Mouse (Mus musculus) stomach, embryonic 16.5 days (tissue): ENCODE data around the gene Entpd8. TPM values are rescaled to one million over a fixed set of nuclear protein-coding genes. Genes with fewer than 3 reads are reported as not detected.

Source experiments
- ATAC-seq: fragments of 200-750 bp; cut with Nextera tagmentation; 2 replicates; pipeline ENCODE4 v1.8.0; 2017; ENCODE audit warnings: moderate number of reproducible peaks, moderate TSS enrichment; ENCODE audit not compliant: insufficient read depth, low FRiP score
- H3K27ac ChIP-seq: fragments of 300-500 bp; sonication (generic); 2 replicates; pipeline ENCODE4 v1.5.1; 2014; ENCODE audit warnings: low read length
- H3K27me3 ChIP-seq: fragments of 300-500 bp; sonication (generic); 2 replicates; pipeline ENCODE4 v1.6.1; 2014; ENCODE audit warnings: low read length, control low read depth, mixed read lengths; ENCODE audit not compliant: control insufficient read depth, insufficient read depth
- H3K36me3 ChIP-seq: fragments of 300-500 bp; sonication (generic); 2 replicates; pipeline ENCODE4 v1.6.1; 2014; ENCODE audit warnings: low read length; ENCODE audit not compliant: control insufficient read depth, insufficient read depth
- H3K4me1 ChIP-seq: fragments of 300-500 bp; sonication (generic); 2 replicates; pipeline ENCODE4 v1.6.1; 2014; ENCODE audit warnings: low read length, control low read depth, mixed read lengths; ENCODE audit not compliant: control insufficient read depth, insufficient read depth
- H3K4me2 ChIP-seq: fragments of 300-500 bp; sonication (generic); 2 replicates; pipeline ENCODE4 v1.6.1; 2014; ENCODE audit warnings: low read depth, low read length, mixed read lengths
- H3K4me3 ChIP-seq: fragments of 300-500 bp; sonication (generic); replicated peaks from 2 replicates; pipeline ENCODE4 v1.5.1; 2014; ENCODE audit warnings: mild to moderate bottlenecking, low read length
- H3K9ac ChIP-seq: fragments of 300-500 bp; sonication (generic); 2 replicates; pipeline ENCODE4 v1.6.1; 2014; ENCODE audit warnings: low read length
- H3K9me3 ChIP-seq: fragments of 300-500 bp; sonication (generic); replicated peaks from 2 replicates; pipeline ENCODE4 v1.6.1; 2016; ENCODE audit warnings: low read length, control low read depth; ENCODE audit not compliant: control insufficient read depth
- WGBS: fragments of 180-500 bp; shearing (Covaris S2); extraction: QIAGEN DNeasy Blood & Tissue Kit; methylation state at CpG from one replicate; pipeline ENCODE4 v1.1.7; 2014; 5-methylcytosine and 5-hydroxymethylcytosine counted together
- polyA plus RNA-seq: library from polyadenylated mRNA; unstranded; fragments of >200 nt; fragmentation: Nextera tagmentation; extraction: Ambion mirVana; gene quantifications from 2 replicates; pipeline ENCODE4 v1.2.1, GENCODE M21; 2015

The Entpd8 gene
- polyA plus RNA-seq, 1 experiment from 2014 or later = 2.5 TPM

DNA sequence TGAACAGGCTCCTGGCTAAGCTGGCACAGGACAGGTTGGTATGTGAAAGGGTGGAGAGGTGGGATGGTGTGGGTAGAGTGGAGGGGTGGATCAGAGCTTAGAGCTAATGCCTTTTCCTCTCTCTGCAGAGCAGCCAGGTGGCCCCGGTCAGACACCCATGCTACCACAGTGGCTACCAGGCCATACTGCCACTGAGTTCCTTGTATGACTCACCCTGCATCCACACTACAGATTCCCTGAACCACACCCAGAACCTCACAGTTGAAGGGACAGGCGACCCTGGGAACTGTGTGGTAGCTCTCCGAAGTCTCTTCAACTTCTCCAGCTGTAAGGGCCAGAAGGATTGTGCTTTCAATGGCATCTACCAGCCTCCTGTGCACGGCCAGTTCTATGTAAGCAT is 3.6 kb downstream of the Entpd8 start:
- peak; percentile 71; the same call in 1 of the 2 replicates for ATAC-seq
- H3K4me2 ChIP-seq = no peak overlapping the region
- 69% methylated on average over 4 of the region's 4 CpGs for WGBS

DNA sequence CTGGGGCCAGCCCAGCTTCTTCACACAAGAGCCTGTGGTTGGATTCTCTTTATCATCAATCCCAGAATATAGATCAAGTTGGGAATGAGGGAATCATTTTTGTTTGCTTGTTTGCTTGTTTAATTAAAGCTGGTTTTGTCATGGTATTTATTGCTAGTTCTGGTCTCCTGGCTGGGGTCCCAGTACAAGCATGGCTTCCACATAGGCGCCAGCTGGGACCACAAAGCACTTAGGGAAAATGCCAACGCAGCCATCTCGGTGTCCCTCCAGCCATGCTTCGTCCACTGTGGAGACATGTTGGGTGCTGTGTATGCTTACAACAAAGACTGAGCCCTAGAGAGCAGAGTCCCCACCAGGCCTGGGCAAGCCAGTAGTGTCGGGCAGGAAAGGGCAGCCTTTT is 5.5 kb downstream of the Entpd8 start:
- Histone ChIP-seq H3K4me1 (no peaks in the 10 kb centered on the region), H3K9ac (no peak overlapping the region), H3K4me2 (no peak overlapping the region), H3K4me3 (no peak overlapping the region), H3K27me3 (no peaks in the 10 kb centered on the region), H3K9me3 (no peaks in the 10 kb centered on the region), H3K36me3 (no peaks in the 10 kb centered on the region), H3K27ac (no peak overlapping the region)
- no peak for ATAC-seq
- WGBS = 90% methylated on average over 5 of the region's 5 CpGs

More for the DNA sequence above, 3.6 kb downstream of the Entpd8 start:
- H3K4me1 ChIP-seq = no peaks in the 10 kb centered on the region
- H3K4me3 ChIP-seq = no peak overlapping the region
- H3K27me3 ChIP-seq = no peaks in the 10 kb centered on the region
- H3K9ac ChIP-seq = no peak overlapping the region
- H3K9me3 ChIP-seq = no peaks in the 10 kb centered on the region
- H3K27ac ChIP-seq = no peak overlapping the region
- no peaks in the 10 kb centered on the region for H3K36me3 ChIP-seq

DNA sequence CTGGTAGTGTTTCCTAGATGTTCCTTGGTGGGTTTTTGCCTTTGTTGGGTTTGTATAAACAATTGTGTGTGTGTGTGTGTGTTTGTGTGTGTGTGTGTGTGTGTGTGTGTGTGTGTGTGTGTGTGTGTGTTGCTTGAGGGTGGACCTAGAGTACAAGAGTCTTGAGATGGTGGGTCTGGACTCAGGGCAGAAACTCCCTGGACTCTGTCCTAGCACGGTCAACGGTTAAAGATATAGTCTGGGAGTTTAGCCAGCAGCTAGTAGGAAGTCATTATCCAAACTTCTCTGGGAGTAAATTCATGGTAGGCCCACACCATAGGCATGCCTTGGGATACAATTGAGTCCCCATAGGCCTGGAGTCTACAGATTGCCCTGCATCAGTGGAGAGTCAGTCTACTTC is 7.7 kb downstream of the Entpd8 start:
- no peaks in the 10 kb centered on the region for H3K36me3 ChIP-seq
- H3K9ac ChIP-seq = no peak overlapping the region
- 88% methylated on average over 2 of the region's 2 CpGs for WGBS
- no peak overlapping the region for H3K27ac ChIP-seq
- no peak overlapping the region for H3K4me2 ChIP-seq
- no peaks in the 10 kb centered on the region for H3K27me3 ChIP-seq
- H3K4me1 ChIP-seq = no peaks in the 10 kb centered on the region
- H3K9me3 ChIP-seq = no peaks in the 10 kb centered on the region
- H3K4me3 ChIP-seq = no peak overlapping the region
- ATAC-seq = no peak

DNA sequence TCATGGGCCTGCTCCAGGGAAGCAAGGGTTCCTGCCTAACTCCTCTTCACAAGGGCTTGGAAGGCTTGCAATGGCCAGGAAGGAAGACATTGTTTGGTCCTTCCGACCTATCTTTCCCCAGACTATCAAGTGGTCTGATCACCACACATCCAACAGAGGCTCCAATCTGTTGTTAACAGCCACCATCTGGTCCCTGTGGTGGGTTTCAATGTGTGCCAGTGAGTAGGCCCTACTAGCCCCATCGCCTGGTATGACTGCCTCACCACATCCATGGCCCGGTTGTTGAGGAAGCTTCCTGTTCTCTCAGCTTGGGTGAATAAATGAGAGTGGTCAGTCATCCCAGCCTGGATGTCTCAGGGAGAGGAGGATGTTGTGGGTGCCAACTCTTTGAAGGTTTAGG is 8.5 kb downstream of the Entpd8 start:
- no peak for ATAC-seq
- Histone ChIP-seq H3K4me1 (no peaks in the 10 kb centered on the region), H3K9ac (no peak overlapping the region), H3K4me3 (no peak overlapping the region), H3K27me3 (no peaks in the 10 kb centered on the region), H3K27ac (no peak overlapping the region), H3K4me2 (no peak overlapping the region), H3K36me3 (no peaks in the 10 kb centered on the region), H3K9me3 (no peaks in the 10 kb centered on the region)
- WGBS = 81% methylated on average over 3 of the region's 3 CpGs

DNA sequence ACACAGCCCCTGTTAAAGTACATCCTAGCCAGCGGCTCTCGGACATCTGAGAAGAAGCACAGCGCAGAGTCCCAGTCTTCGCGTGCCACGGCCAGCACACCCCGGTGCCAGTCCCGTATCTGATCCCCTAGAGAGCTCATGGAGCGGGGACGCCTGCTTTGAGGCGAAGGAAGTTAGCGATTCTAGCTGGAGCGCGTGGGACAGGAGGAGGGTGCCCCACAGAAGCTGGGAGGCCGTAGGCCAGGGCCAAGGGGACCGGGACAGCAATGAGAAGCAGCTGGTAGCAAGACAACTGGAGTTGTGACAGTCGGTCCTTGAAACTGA is 14.6 kb downstream of the Entpd8 start:
- H3K4me3 ChIP-seq = peak overlapping the region; percentile 27
- no peaks in the 10 kb centered on the region for H3K9me3 ChIP-seq
- H3K27me3 ChIP-seq = no peaks in the 10 kb centered on the region
- 41% methylated on average over 17 of the region's 17 CpGs for WGBS
- no peaks in the 10 kb centered on the region for H3K36me3 ChIP-seq
- 0 out of 2 replicates have a peak, but pooled peaks cover 8% of the 10 kb centered on the region for H3K4me1 ChIP-seq
- H3K4me2 ChIP-seq = peak overlapping the region; percentile 43
- peak; percentile 34; the same call in 1 of the 2 replicates for ATAC-seq
- H3K27ac ChIP-seq = no peak overlapping the region
- peak overlapping the region; percentile 49 for H3K9ac ChIP-seq

DNA sequence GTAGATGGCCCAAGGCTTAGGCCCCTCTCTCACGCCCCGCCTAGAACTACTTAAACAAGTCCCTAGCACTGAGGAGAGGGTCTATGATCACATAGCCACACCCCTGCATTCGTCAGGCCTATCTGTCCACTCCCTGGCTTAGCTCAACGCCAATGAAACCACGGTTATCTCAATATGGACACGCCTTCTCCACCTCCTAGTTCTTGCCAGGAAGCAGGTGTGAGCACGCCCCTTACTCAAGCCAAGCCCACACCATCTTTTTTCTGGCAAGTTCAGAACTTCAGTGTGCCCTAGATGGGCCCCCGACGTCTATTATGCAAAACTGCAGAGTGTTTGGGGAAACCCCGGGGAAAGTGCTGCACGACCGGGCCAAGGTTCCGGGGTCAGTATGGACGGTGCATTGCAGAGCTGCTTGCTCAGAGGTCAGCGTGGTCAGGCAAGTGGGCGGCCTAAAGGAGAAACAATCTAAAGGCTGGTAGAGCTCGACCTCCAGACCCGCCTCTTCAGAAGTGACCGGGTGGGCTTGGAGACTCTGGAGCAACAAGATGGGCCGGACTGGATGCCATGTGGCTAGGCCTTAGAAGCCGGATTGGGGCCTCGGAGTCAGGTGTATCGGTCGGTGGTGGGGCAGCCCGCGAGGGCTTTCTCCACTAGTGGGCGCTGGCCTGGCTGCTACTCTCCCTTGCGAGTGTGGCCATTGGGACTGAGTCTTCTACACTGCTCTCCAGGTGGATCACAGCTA is 15.2 kb downstream of the Entpd8 start, which contains the start of gene Noxa1:
TSS of gene Noxa1 (minus strand) at position 41 of the 742 bp plus-strand sequence.
- peak within 1 kb of the TSS; percentile 27 for H3K4me3 ChIP-seq
- 34% methylated on average over 28 of the region's 28 CpGs for WGBS
- H3K27ac ChIP-seq = no peak within 1 kb of the TSS
- H3K9me3 ChIP-seq = no peaks in the 10 kb centered on the region
- peak; percentile 86 for ATAC-seq
- H3K9ac ChIP-seq = peak within 1 kb of the TSS; percentile 49
- H3K36me3 ChIP-seq = no peaks in the 10 kb centered on the region
- H3K4me1 ChIP-seq = 0 out of 2 replicates have a peak, but pooled peaks cover 8% of the 10 kb centered on the region
- no peaks in the 10 kb centered on the region for H3K27me3 ChIP-seq
- H3K4me2 ChIP-seq = peak within 1 kb of the TSS; percentile 43

DNA sequence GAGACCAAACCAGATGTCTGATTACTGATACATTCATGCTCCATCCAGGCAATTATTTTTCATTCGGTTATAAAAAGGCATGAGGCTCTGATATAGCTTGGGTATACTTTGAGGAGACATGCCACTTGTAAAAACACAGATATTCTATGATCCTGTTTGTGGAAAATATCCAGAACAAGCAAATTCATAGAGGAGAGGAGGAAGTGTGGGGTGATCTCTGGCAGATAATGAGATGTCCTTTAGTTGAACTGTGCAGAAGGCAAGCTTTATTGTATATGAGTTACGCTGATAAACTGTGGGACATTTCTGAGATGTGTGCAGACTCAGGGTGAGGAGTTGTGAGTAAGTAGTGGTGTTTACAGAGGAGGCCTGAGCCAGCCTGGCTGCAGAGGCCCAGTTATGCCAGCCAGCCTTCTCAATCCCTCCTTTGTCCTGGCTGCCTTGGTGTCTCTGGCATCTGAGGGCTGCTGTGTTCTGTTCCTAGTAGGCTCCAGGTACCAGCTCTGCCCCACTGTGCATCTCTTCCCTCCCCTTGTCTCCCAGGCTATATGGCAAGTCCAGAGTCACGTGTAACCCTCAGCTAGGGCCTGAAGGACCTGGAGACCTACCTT is 18.0 kb downstream of the Entpd8 start:
- Histone ChIP-seq H3K27ac (peak overlapping the region; percentile 13; the same call in 1 of the 2 replicates), H3K36me3 (no peaks in the 10 kb centered on the region), H3K9me3 (no peaks in the 10 kb centered on the region), H3K4me3 (no peak overlapping the region), H3K9ac (0 out of 2 replicates have a peak overlapping the region, but pooled peaks have one; percentile 15), H3K27me3 (no peaks in the 10 kb centered on the region), H3K4me1 (0 out of 2 replicates have a peak, but pooled peaks cover 8% of the 10 kb centered on the region), H3K4me2 (no peak overlapping the region)
- ATAC-seq = no peak
- WGBS = 64% methylated on average over 3 of the region's 3 CpGs

DNA sequence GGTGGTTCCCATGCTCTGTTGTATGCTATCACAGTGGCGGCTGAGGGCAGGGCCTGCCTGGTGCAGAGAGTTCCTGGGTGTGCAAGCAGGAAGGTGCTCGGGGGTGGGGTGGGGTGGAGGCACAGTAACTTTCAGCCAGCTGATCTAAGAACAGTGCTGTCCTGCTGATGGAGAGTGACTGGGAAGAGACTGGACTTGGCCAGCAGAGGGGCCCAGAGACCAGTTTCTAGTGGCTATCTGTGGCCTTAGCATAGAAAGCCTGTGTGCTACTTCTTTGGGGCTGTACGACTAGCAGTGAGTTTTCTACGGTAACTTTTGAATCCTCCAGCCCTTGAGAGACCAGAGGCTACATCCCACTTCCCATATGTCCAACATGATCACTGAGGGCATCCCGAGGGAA is 18.9 kb downstream of the Entpd8 start:
- Histone ChIP-seq H3K9me3 (no peaks in the 10 kb centered on the region), H3K4me1 (0 out of 2 replicates have a peak, but pooled peaks cover 8% of the 10 kb centered on the region), H3K9ac (no peak overlapping the region), H3K4me3 (no peak overlapping the region), H3K4me2 (no peak overlapping the region), H3K27me3 (no peaks in the 10 kb centered on the region), H3K36me3 (no peaks in the 10 kb centered on the region), H3K27ac (no peak overlapping the region; the same call in 1 of the 2 replicates)
- 47% methylated on average over 5 of the region's 5 CpGs for WGBS
- peak; percentile 30; the same call in 1 of the 2 replicates for ATAC-seq

DNA sequence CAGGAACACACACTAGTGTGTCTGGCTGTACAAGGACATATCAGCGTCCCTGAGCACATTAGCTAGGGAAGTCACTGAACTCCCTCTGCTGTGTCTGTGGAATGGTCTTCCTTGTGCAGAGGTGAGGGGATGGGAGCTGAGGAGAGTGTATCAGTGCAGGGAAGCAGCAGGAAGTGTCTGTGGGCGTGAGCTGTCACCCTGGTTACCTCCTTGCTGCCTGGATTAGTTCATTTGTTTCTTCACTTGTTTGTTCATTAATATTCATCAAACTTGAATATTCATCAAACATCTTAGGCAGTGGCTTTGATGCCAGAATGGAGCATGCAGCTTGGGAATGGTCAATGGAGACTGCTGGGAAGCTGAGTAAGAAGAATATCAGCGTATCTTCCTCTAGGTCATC is 19.6 kb downstream of the Entpd8 start:
- no peaks in the 10 kb centered on the region for H3K36me3 ChIP-seq
- no peaks in the 10 kb centered on the region for H3K9me3 ChIP-seq
- 76% methylated on average over 3 of the region's 3 CpGs for WGBS
- H3K4me2 ChIP-seq = no peak overlapping the region
- 0 out of 2 replicates have a peak, but pooled peaks cover 8% of the 10 kb centered on the region for H3K4me1 ChIP-seq
- H3K4me3 ChIP-seq = no peak overlapping the region
- no peak overlapping the region for H3K27ac ChIP-seq
- no peak overlapping the region for H3K9ac ChIP-seq
- H3K27me3 ChIP-seq = no peaks in the 10 kb centered on the region
- no peak for ATAC-seq
